Mouse (Mus musculus) adrenal gland, postnatal 25 days (tissue): ENCODE results near the gene Gpr89. TPM values are rescaled to one million over a fixed set of nuclear protein-coding genes. Genes with fewer than 3 reads are reported as not detected.

Experiments used
- DNase-seq: peaks from one replicate; pipeline ENCODE4 v3.0.0; 2021; ENCODE audit warnings: mixed read lengths
- total RNA-seq: library from RNA; stranded (reverse); gene quantifications from 2 replicates; pipeline ENCODE4 v1.2.3, GENCODE M21; 2021

The Gpr89 gene
- total RNA-seq, 1 experiment from 2014 or later = 35.8 TPM

DNA sequence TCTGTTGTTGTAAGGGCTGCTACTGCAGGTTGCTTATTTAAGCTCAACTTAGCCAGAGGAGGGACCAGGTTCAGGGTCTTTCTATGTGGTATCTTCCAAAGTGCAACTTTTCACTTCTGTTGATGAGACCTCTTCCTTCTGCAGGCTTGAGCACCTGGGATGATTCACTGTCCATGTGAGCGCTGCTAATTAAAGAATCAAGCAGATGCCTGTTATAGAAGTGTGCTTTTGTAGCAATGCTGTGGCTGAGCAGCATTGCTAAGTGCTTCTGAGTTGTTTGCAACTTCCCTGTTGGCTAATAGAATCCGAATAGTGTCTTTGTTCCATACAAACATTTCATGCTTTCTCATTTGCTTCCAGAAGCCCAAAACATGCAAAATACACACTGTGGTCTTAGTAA lies 34.9 kb downstream of the Gpr89 start:
- DNase-seq = no peak

DNA sequence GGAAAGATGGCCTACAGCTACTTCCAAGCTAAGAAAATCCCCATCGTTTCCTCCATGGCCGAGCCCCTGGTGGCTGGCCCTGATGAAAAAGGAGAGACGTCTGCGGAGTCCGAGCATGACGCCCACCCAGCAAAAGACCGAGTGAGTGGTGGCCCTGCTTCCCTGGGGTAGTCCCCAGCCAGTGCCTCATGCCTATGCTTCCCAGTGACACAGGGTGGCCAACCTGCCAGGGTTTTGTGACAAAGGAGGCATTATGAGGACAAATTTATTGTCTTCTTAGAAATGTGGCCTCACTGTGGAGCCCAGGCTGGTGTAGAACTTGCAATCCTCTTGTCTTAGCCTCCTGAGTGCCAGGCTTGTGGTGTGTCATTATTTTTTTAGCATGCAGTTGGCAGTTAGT lies 36.1 kb downstream of the Gpr89 start:
- DNase-seq = no peak

DNA sequence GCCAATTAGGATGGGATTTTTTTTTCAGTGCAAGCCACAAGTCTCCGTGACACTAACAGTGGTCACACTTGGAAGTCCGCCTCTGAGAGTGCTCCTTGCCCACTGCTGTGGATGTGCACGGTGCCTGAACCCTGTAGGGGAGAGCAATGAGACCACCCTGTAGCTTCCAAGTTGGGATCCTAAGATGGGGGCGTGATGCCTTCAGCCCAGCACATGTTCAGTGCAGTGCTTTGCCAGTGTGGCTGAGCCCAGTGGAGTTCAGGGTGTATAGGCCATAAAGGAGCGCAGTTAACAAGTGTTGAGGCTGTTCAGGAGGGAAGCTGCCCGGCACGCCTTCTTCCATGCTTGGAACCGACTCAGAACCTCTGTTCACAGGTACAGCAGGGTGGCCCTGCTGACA lies 36.6 kb downstream of the Gpr89 start:
- DNase-seq = no peak

DNA sequence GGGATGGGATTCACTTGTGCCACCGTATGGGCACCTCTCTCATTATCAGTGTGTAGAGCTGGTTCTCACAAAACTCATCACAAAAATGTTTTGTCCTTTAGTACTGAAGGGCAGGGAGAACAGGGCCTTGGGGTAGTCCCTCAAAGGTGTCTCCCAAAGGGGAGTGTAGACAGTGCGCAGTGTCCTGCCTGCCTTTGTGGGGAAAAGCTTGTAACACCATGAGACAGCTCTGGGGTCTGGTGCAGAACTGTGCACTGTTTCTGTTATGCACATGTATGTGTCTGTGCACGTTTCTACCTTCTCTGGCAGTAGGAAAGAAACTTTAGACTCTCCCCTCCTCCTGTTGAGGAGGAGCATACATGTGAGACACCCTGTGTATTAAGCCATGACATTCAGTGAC lies 37.3 kb downstream of the Gpr89 start:
- no peak for DNase-seq

DNA sequence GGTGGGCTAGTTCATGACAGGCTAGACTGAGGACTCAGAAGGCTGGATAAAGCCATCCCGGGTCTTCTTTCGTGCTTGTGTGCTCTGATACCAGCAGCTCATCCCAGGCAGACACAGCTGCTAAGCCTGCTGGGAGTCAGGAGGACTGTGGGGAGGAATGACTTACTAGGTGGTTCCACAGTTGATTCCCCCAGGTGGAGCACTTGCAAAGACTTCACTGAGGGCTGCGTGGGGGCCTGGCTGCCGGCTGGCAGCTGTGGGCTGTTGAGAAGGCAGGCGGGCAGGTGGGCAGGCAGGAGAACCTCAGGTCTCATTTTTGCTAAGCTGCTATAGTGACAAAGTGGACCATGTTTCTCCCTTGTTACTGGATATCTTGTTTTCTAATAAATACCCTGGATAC lies 44.6 kb downstream of the Gpr89 start:
- DNase-seq = no peak

DNA sequence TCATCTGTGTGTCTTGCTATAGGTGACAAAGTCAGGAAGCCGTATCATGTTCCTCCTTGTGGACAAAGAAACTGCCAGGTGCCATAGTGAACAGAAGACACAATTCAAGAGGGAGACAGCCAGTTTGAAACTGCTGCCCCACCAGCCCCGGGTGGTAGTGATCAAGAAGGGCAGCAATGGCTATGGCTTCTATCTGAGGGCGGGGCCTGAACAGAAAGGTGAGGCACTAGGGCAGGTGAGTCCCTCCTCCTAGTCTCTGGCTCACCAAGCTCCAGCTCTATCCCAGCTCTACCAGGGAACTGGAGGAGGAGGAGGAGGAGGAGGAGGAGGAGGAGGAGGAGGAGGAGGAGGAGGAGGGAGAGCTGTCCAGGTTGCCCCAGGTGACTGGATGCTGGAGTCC lies 49.3 kb downstream of the Gpr89 start:
- DNase-seq = no peak

DNA sequence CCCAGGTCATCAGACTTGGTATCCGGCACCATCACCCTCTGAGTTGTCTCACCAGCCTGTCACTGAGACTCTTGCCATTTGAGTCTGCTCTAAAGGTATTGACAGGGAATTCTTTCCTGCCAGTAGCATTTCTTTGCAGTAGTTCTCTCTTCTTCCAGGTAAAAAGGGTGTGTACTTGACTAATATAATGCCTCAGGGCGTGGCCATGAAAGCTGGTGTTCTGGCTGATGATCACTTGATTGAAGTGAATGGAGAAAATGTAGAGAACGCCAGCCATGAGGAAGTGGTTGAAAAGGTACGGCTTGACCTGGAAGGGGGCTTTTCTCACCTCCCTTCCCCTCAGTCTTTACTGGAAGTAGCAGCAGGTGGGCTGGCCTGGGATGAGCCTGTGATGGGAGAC lies 50.8 kb downstream of the Gpr89 start:
- DNase-seq = no peak

DNA sequence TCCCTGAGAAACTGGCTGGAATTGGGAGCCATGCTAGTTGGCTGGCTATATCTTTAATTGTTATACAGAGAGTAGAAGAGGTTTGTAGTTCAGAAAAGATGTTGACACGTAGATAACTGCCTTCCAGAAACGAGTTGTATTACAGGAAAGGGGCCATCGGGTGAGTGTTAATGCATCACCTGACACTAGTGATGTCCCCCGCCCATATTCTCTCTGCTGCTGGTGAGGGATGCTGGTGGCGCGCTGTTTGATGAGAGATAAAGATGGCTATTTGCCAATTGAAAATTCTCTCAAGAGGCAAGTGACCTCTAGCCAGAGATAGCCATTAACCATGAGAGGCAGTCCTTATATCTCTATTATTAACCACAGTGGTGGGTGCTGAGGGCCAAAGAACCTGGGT lies 52.6 kb downstream of the Gpr89 start:
- DNase-seq = no peak

DNA sequence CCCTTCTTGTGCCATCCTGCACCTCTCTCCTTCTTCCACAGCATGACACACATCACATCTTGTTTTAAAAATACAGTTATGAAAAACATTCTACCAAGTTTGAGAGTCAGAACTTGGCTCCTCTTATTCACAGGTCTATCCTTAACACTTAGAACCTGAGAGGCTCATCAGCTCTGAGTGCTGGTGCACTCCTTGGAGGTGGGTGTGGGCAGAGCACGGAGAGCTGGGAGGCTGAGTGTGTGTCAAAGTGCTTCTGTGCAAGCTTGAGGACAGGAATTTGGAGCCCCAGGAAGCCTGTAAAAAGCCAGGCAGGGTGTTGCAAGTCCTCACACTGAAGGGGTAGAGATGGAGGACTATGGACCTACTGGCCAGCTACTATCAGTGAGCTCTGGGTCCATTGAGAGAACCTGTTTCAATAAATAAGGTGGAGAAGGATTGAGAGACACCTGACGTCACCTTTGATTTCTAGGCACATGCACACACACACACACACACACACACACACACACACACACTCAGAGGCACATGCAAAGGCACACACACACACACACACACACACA lies 55.9 kb downstream of the Gpr89 start:
- no peak for DNase-seq

DNA sequence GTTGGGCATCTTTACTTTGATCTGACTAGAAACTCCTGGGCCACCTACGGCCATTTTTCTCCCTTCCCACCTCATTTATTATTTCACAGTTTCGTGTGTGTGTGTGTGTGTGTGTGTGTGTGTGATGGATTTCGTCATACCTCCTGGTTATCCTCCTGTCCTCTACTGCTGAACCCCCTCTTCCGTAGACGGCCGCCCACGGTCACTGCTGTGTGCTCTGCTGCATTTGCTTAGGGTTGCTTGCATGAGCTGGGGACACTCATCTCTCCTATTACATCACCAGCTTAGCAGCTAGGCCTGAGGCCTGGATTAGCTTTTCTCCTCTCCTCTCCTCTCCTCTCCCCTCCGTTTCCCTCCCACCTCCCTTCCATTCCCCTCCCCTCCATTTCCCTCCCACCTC lies 56.7 kb downstream of the Gpr89 start:
- DNase-seq = no peak

DNA sequence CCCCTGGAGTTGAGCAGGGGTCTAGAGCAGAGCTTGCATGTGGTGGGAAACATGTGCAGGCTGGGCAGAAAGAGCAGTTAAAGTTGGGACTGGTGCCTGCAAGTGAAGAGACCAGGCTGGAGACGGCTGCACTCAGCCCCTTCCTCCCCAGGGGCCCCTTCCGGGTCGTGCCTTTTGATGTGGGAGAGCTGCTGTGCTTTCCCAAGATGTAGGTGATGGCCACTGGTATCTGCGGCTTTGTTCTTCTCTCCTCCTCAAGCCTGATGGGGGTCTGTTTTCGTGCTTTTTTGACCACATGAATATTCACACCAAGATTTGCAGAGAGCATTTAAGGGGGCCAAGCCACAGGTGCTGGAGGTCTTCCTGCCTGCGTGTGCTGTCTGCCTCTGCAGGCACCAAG lies 57.5 kb downstream of the Gpr89 start:
- DNase-seq = no peak

DNA sequence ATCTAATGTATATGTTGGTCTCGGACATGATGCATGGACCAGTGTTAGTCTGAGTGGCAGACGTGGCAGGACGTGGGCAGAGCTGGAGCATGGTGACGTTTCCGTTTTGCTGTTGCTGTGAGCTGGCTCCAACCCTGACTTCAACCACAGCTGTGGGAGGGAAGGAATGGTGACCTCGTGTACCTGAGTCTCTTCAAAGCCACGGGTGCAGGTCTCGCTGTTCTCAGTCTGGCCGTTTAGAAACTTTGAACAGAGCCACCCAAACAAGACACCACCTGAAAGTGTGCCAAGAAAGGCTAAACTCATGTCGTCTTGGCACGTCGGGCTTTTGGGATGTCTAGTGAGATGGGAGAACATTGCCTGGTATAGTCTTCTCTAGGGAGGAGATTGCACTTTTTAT lies 58.2 kb downstream of the Gpr89 start:
- DNase-seq = no peak

DNA sequence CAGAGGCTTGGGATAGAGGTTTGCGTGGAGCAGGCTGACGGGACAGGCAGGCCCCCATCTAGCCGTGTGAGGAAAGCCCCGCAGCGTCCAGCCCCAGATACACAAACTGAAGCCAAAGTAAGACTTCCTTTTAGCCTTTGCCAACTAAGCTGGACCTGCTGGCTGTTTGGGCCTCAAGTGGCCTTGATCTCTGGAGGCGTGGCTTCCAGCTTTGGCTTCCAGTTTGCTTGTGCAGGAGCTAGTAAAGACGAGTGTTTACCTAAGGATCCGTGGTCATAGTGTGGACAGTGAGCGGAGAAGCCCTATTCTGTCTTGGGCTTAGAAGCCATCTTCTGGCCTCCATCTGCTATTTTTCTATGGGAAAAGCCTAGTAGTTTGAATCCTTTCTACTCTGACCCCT lies 59.3 kb downstream of the Gpr89 start:
- DNase-seq = peak; percentile 46

DNA sequence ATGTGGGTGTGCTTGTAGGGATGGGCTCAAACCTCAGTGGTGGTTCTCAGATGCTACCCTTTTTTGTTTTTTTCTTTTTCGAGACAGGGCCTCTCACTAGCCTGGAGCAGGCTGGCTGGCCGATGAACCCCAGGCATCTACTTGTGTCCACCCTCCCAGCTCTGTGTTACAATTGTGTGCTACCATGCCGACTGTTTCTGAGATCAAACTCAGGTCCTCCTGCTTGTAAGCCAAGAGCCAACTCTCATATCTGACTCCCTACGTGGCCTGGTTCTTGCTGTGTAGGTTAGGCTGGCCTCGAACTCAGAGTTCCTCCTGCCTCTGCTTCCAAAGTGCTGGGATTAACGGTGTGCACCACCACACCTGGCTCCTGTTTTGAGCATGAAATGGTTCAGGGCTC lies 60.0 kb downstream of the Gpr89 start:
- DNase-seq = no peak

DNA sequence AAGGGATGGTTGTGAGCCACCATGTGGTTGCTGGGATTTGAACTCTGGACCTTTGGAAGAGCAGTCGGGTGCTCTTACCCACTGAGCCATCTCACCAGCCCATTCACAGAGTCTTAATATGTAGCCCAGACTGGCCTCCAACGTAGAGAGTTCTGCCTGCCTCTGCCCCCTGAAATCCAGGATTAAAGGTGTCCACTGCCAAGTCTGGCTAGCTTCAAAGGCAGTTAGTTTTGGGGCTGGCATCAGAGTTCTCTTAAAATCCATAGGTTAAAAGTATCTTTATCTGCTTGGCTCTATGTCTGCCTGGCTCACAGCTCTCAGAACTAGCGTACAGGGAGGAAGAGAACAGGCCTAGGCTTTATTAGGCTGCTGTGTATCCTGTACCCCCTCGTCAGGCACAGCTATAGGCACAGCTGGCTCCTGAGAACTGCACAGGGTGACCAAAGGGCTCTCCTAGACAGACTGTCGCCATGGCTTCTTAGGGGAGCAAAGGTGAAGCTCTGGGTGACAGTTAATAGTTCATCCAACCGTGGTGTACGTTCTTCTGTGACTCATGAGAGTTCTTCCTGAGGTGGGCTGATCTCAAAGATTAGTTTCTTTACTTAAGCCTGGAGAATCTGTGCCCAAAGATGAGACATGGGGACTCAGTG lies 66.0 kb downstream of the Gpr89 start:
- no peak for DNase-seq

DNA sequence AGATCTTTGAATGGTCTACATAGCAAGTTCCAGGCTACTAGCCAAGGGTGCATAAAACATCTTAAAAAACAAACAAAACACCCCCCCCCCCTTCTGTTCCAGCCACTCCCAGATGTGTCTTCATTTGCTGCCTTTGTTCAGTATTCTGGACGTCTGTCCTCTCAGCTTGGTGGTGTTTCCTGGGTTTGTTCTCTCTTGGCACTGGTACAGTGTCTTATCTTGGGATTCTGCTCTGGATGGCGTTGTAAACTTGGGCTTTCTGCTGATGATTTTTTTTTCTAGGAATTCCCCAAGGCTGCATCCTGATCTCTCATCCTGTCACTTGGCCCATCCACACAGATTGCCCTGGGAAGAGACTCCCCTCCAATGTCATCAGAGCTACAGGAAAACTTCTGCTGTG lies 68.7 kb downstream of the Gpr89 start:
- DNase-seq = no peak

DNA sequence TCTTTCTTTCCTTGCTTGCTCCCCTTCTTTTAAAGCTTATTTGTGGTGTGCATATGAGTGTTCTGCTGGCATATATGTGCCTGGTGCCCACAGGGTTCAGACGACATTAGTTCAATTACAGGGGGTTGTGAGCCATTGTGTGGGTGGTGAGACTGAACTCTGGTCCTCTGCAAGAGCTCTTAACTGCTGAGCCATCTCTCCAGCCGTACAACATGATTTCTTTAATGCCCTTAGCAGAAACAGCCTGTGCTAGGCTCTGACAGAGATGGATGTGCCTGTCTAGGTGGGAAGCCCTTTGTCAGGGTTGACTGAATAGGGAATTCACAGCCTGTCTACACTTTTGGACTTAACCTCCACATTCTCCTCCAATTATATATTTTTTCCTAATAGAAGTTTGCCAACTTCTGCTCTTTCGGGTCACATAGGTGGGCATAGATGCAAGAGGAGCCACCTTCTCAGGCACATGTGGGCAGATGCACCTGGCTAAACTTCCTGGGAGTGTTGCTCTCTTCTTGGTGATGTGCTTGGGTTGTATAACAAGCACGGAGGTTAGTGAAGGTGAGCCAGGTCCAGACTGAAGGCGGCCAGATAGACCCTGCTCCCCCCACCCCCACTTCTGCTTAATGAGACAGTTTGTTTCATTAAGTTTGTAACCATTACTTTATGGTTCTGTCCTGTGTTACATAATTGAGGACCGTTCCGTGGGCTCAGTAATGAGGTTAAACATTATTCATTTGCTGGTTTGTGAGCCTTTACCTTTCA lies 70.4 kb downstream of the Gpr89 start:
- no peak for DNase-seq

DNA sequence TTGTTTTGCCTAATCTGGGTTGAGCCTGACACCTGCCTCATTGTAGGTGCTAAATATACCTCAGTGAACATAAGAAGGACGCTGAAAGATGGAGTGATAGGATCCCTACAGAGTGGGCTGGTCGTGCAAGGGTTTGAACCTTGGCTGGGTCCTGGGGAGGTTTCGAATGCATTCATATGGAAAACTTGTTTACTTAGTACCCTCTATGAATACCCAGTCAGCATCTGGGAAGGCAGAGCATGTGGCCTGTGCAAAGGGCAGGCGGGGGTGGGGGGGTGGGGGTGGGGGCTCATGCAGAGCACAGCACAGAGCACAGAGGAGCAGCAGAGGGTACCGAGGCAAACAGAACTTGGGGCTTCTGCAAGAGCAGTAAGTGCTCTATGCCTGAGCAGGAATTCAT lies 72.2 kb downstream of the Gpr89 start:
- no peak for DNase-seq

DNA sequence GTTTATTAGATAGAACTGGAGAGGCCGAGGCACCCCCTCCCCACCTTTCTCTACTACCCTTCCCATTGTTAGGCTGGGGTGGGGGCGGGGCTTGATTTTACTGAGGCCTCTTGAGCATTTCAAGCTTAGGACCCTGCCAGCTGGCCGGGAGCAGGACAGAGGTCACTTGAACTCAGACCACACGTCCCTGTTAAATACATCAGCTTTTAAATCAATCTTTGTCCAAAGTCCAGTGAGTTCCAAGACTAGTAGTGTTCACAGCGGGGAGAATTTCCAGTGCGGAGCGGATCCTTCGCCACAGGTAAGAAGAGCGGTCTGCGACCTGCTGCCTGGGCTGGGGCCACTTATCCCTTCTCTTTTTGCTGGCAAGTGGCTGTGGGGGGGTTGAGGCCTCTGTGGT lies 75.3 kb downstream of the Gpr89 start:
- DNase-seq = no peak

DNA sequence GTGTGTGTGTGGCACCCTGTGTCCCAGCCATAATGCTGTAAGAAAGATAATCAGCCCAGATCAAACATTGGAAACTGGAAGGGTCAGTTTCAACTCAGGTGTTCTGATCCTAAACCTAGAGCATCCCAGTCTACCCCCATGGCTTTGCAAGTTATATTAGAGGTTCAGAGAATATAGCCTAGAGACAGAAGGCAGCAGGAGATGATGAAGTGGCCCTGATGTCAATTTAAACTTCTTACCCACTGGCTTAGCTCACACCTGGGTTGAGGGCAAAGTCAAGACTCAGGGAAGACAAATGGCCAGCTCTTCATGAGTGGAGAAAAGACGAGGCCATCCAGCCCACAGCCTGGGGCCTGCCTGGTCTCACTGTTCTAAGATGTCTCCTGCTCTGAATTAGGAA lies 76.2 kb downstream of the Gpr89 start, which contains the start of the genes Pdzk1 and Cd160:
Pdzk1 (plus strand) TSS at position 301 of the 400 bp plus-strand sequence.
Cd160 (minus strand) TSS at position 368 of the 400 bp plus-strand sequence.
- no peak for DNase-seq

DNA sequence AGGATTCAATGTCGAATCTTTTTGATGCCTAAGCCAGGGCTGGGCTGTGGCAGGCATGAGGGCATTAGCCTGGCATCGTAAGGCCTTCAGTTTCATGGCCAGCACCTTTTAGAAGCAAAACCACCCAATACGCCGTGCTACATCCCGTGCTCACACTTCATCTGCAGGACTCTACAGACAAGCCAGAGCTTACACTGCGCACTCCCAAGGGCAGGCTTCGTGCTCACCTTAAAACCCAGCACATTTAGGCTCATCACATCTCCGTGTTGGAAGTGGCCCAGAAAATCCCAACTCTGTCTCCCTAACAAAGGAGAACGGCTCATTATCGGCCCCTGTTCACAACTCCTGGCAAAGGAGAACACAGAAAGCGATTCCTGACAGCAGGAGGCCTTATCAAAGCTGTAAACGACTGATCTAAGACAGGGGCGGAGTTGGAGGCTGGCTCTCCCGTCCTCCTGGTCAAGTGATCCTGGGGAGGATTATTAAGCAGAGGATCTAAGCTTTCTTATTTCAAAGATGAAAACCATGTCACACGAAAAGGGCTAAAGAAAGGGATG lies 76.8 kb downstream of the Gpr89 start:
- DNase-seq = no peak

DNA sequence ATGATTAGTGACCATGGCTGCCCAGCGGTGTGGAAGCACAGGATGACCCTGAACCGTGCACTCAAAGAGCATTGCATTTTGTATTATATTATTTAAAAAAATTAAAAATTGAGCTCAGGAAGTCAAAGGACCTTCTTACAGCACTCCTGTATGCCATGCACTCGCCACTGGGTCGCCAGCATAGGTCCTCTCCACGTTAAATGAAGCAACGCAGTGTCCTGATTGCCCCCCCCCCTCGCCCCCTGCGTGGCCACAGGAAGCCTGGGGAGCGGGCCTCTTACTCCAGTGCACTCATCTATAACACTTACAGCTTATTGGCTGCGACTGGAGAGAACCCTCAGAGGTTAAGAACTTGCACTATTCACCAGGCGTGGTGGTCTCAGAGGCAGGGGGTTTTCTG lies 79.9 kb downstream of the Gpr89 start:
- no peak for DNase-seq

DNA sequence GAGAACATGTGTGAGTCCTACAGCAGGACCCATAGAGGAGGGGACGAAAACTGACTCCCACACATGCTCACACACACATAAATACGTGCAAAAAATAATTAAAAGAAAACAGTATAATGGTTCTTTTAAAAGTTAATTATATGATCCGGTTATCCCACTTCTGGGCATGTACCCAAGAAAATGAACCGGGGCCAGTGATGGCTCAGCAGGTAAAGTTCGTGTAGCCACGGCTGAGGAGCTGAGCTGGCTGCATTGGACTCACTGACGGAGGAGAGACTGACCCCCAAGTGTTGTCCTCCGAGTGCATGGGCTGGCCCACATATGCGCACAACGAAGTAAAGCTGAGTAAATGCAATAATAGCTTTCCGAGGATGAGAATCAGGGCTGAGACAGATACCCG lies 80.5 kb downstream of the Gpr89 start:
- DNase-seq = no peak

DNA sequence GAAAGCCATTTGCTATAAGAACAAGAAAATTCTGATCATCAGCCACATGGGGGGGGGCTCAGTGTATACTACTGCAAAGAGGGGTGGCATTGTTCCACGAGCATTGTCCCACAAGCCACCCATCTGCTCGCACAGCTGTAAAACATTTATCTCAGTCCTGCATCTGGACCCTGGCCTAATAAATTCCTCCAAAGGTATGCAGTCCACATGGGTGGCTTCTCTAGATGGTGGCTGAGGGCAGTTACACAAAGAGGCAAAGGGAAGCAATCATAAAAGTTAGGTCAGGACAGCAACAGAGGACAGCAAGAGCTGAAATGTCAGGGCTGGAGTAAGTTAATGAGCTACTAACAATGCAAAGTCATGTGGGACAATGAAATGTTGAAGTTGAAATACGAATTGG lies 81.4 kb downstream of the Gpr89 start:
- no peak for DNase-seq
